Mouse (Mus musculus): ENCODE data around the gene Slc44a1. TPM values are rescaled to one million over a fixed set of nuclear protein-coding genes. Genes with fewer than 3 reads are reported as not detected.

Slc44a1 gene
- 8.9 and 10.6 TPM in 2 replicates for polyA plus RNA-seq (2015; fragmentation: Nextera tagmentation; extraction: Ambion mirVana)

DNA sequence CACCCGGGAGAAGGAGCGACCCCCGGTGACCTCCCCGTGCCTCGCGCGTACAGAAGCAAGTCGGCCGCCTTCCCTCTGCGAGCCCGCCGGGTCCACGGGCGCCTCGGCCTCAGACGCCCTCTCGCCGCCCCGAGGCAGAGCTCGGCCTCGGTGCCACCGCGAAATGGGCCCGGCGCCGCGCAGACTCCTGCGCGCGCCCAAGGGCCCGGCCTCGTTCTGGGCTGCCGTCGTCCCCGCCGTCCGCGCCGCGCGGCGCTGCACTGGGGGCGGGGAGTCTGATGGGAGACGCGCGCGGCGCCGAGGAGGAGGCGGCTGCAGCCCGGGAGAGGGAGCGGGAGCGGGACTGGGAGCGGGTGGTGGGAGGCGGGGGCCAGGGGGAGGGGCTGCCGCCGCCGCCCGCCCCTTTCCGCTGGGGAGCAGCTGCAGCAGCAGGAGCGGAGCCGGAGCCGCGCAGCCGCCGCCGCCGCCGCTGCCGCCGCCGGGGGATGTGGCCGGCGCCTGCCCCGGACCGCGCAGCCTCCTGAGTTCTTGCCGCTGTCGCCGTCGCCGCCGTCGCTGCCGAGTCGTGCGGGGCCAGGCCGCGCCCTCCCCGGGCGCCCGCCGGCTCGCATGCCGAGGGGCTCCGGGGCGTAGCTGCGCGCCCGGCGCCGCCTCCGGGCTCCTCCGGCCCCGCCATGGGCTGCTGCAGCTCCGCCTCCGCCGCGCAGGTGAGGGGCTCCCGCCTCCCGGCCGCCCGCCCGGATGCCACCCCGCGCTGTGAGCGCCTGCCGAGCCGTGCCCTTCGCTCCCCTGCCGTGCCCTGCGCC lies at the start of gene Slc44a1:
Slc44a1 (plus strand) TSS at position 404 of the 806 bp plus-strand sequence.
- under 1% methylated on average over 107 of the region's 122 CpGs for WGBS (ENCODE audit: insufficient replicate concordance)
- Histone ChIP-seq H3K27ac (peak within 1 kb of the TSS; percentile 77), H3K4me1 (replicated peaks) (peaks cover 43% of the 10 kb centered on the region), H3K27me3 (peaks cover 39% of the 10 kb centered on the region), H3K9ac (peak within 1 kb of the TSS; percentile 86), H3K36me3 (no peaks in the 10 kb centered on the region), H3K9me3 (replicated peaks) (no peaks in the 10 kb centered on the region), H3K4me2 (peak within 1 kb of the TSS; percentile 94), H3K4me3 (replicated peaks) (peak within 1 kb of the TSS; percentile 76)
- ATAC-seq (ENCODE audit: low read depth) (peak; percentile 92), DNase-seq (peak; percentile 60)

DNA sequence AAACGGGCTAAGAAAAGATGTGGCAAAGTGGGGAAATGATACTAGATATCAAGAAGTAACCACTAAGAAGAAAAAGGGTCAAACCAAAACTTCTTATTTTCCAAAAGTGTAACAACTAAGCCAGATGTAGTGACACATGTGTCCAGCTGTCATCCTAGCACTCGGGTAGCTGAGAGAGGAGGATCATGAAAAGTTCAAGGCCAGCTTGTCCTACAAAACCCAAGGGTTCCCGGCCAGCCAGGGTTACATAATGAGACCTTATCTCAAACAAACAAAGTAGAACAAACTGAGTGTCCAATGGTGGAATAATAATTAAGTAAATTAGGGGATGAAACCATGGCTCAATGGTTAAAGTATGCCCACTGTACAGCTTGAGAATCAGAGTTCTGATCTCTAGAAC lies 45.2 kb upstream of the Slc44a1 start:
- no peak overlapping the region for H3K4me2 ChIP-seq
- no peak overlapping the region for H3K9ac ChIP-seq
- H3K4me1 ChIP-seq (replicated peaks) = 0 out of 2 replicates have a peak, but pooled peaks cover 11% of the 10 kb centered on the region
- DNase-seq (no peak), ATAC-seq (ENCODE audit: low read depth) (peak; percentile 41)
- no peak overlapping the region for H3K4me3 ChIP-seq (replicated peaks)
- H3K36me3 ChIP-seq = no peaks in the 10 kb centered on the region
- H3K27me3 ChIP-seq = no peaks in the 10 kb centered on the region
- H3K27ac ChIP-seq = no peak overlapping the region; the same call in 1 of the 2 replicates
- WGBS (ENCODE audit: insufficient replicate concordance) = 48% methylated on average over 3 of the region's 3 CpGs
- H3K9me3 ChIP-seq (replicated peaks) = no peaks in the 10 kb centered on the region

DNA sequence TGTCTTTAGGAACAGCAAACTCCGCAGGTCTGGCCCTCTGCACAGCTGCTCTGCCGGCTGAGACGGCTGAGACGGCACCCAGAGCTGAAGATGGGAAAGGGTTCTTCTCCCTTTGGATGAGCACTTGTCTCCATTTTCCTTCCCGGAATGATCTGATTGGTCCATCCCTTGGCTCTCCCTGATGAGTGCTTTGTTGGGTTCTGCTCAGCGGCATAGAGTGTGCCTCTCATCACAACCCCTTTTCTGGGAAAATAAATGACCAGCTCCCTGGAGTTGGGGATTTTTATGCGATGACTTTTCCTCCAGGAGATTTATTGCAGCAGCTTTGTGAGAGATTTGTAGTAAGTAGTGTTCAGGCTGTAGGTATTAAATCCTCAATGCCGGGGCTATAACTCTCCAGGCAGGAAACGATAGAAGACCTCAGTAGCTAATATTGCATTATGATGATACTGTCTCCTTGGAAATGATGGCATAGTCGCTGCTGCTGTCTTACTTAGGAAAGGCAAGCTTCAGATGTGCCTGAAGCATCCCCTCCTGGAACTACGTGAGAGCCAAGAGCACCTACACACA lies 43.5 kb upstream of the Slc44a1 start:
- Histone ChIP-seq H3K9ac (no peak overlapping the region), H3K36me3 (no peaks in the 10 kb centered on the region), H3K4me2 (no peak overlapping the region), H3K4me3 (replicated peaks) (no peak overlapping the region), H3K4me1 (replicated peaks) (0 out of 2 replicates have a peak, but pooled peaks cover 11% of the 10 kb centered on the region), H3K9me3 (replicated peaks) (no peaks in the 10 kb centered on the region), H3K27ac (no peak overlapping the region), H3K27me3 (no peaks in the 10 kb centered on the region)
- DNase-seq = no peak
- 77% methylated on average over 11 of the region's 11 CpGs for WGBS (ENCODE audit: insufficient replicate concordance)
- ATAC-seq (ENCODE audit: low read depth) = no peak

- no peak overlapping the region for H3K4me2 ChIP-seq
- no peak overlapping the region for H3K27ac ChIP-seq
- H3K27me3 ChIP-seq = no peaks in the 10 kb centered on the region
- 0 out of 2 replicates have a peak, but pooled peaks cover 11% of the 10 kb centered on the region for H3K4me1 ChIP-seq (replicated peaks)
- ATAC-seq (ENCODE audit: low read depth) = no peak
- no peak for DNase-seq
- H3K4me3 ChIP-seq (replicated peaks) = no peak overlapping the region
- no peaks in the 10 kb centered on the region for H3K36me3 ChIP-seq
- no peak overlapping the region for H3K9ac ChIP-seq
- H3K9me3 ChIP-seq (replicated peaks) = no peaks in the 10 kb centered on the region
- WGBS (ENCODE audit: insufficient replicate concordance) = 51% methylated on average over 4 of the region's 4 CpGs
These were observed 42.7 kb upstream of the Slc44a1 start for GRCm38 (mm10) chr4:53397280-53398117.

DNA sequence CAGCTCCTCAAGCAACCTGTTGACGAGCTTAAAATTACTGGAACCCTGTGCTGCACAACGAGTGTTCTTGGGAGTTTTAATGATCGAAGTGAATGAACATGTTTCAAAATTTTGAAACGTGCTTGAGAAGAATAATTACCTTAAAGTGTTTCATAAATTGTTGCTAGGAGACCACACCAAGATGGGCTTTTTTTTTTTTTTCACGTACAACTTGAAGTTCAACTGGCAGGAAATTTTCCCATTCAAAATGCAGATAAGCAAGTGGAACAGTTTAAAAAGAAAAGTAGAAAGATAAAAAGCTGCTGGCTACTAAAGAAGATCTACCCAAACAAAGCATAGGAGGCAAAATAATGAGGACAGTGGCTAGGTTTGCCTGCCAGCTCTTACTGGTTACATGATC lies 41.7 kb upstream of the Slc44a1 start:
- no peak for ATAC-seq (ENCODE audit: low read depth)
- WGBS (ENCODE audit: insufficient replicate concordance) = 51% methylated on average over 5 of the region's 5 CpGs
- Histone ChIP-seq H3K4me1 (replicated peaks) (0 out of 2 replicates have a peak, but pooled peaks cover 11% of the 10 kb centered on the region), H3K4me3 (replicated peaks) (no peak overlapping the region), H3K9me3 (replicated peaks) (no peaks in the 10 kb centered on the region), H3K27me3 (no peaks in the 10 kb centered on the region), H3K4me2 (no peak overlapping the region), H3K9ac (no peak overlapping the region), H3K36me3 (no peaks in the 10 kb centered on the region), H3K27ac (no peak overlapping the region)
- DNase-seq = no peak

GRCm38 (mm10) chr4:53399428-53399827 lies 40.8 kb upstream of the Slc44a1 start:
- Histone ChIP-seq H3K9me3 (replicated peaks) (no peaks in the 10 kb centered on the region), H3K4me3 (replicated peaks) (no peak overlapping the region), H3K36me3 (no peaks in the 10 kb centered on the region), H3K27me3 (no peaks in the 10 kb centered on the region), H3K4me2 (no peak overlapping the region), H3K4me1 (replicated peaks) (0 out of 2 replicates have a peak, but pooled peaks cover 11% of the 10 kb centered on the region), H3K9ac (no peak overlapping the region), H3K27ac (no peak overlapping the region)
- ATAC-seq (ENCODE audit: low read depth) (no peak), DNase-seq (no peak)
- WGBS (ENCODE audit: insufficient replicate concordance) = 63% methylated on average over 1 of the region's 1 CpGs

GRCm38 (mm10) chr4:53403386-53403785 lies 36.8 kb upstream of the Slc44a1 start:
- 87% methylated on average over 12 of the region's 12 CpGs for WGBS (ENCODE audit: insufficient replicate concordance)

DNA sequence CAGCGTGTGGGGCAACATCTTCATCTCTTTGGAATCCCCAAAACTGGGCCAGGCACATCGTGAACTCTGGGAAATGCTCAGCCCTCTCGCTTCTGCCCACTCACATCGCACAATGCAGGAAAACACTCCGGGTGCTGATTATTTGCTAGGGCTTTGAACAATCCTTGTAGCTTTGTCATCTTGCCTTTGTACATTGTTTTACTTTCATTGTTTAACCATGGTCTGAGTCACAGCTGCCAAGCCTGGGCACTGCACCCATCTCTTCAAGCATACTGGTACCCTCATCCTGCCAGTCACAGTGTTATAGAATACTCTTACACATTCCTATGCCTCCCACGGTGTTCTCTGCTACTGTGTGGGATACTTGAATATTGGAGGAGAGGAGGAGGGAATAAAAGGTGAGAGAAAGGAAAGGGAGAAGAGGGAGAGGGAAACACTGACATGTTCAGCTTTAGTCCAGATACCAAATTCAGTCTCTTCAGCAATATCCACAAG lies 35.7 kb upstream of the Slc44a1 start:
- WGBS (ENCODE audit: insufficient replicate concordance) = 77% methylated on average over 6 of the region's 6 CpGs
- Histone ChIP-seq H3K36me3 (no peaks in the 10 kb centered on the region), H3K9me3 (replicated peaks) (no peaks in the 10 kb centered on the region), H3K4me1 (replicated peaks) (no peaks in the 10 kb centered on the region), H3K27me3 (no peaks in the 10 kb centered on the region), H3K27ac (no peak overlapping the region), H3K4me2 (no peak overlapping the region), H3K9ac (no peak overlapping the region), H3K4me3 (replicated peaks) (no peak overlapping the region)
- ATAC-seq (ENCODE audit: low read depth) = no peak
- DNase-seq = no peak

More at GRCm38 (mm10) chr4:53403386-53403785, 36.8 kb upstream of the Slc44a1 start:
- no peak for ATAC-seq (ENCODE audit: low read depth)
- DNase-seq = no peak
- no peak overlapping the region for H3K27ac ChIP-seq
- no peaks in the 10 kb centered on the region for H3K36me3 ChIP-seq
- no peak overlapping the region for H3K4me3 ChIP-seq (replicated peaks)
- no peaks in the 10 kb centered on the region for H3K27me3 ChIP-seq
- no peak overlapping the region for H3K4me2 ChIP-seq
- no peaks in the 10 kb centered on the region for H3K4me1 ChIP-seq (replicated peaks)
- no peak overlapping the region for H3K9ac ChIP-seq
- no peaks in the 10 kb centered on the region for H3K9me3 ChIP-seq (replicated peaks)

DNA sequence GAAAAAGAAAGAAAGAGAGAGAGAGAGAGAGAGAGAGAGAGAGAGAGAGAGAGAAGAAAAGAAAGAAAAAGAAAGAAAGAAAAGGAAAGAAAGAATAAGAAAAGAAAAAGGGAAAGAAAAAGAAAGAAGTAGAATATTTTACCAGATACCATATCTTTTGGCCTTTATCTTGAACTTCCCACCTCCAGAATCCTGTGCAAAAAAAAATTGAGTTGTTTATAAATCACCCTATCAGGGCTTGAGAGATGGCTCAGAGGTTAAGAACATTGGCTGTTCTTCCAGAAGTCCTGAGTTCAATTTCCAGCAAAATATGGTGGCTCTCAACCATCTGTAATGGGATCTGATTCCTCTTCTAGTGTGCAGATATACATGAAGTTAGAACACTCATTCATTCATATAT lies 33.3 kb upstream of the Slc44a1 start:
- H3K9me3 ChIP-seq (replicated peaks) = no peaks in the 10 kb centered on the region
- no peak overlapping the region for H3K9ac ChIP-seq
- H3K27ac ChIP-seq = no peak overlapping the region
- no peaks in the 10 kb centered on the region for H3K27me3 ChIP-seq
- H3K36me3 ChIP-seq = no peaks in the 10 kb centered on the region
- ATAC-seq (ENCODE audit: low read depth) (no peak), DNase-seq (no peak)
- no peak overlapping the region for H3K4me3 ChIP-seq (replicated peaks)
- no peak overlapping the region for H3K4me2 ChIP-seq
- no peaks in the 10 kb centered on the region for H3K4me1 ChIP-seq (replicated peaks)

- no peak for DNase-seq
- Histone ChIP-seq H3K4me3 (replicated peaks) (no peak overlapping the region), H3K4me2 (no peak overlapping the region), H3K4me1 (replicated peaks) (peaks cover 15% of the 10 kb centered on the region), H3K9me3 (replicated peaks) (no peaks in the 10 kb centered on the region), H3K27me3 (no peaks in the 10 kb centered on the region), H3K27ac (no peak overlapping the region), H3K9ac (no peak overlapping the region), H3K36me3 (no peaks in the 10 kb centered on the region)
- WGBS (ENCODE audit: insufficient replicate concordance) = 62% methylated on average over 8 of the region's 8 CpGs
- no peak for ATAC-seq (ENCODE audit: low read depth)
These were observed 31.4 kb upstream of the Slc44a1 start for GRCm38 (mm10) chr4:53408821-53409220.

DNA sequence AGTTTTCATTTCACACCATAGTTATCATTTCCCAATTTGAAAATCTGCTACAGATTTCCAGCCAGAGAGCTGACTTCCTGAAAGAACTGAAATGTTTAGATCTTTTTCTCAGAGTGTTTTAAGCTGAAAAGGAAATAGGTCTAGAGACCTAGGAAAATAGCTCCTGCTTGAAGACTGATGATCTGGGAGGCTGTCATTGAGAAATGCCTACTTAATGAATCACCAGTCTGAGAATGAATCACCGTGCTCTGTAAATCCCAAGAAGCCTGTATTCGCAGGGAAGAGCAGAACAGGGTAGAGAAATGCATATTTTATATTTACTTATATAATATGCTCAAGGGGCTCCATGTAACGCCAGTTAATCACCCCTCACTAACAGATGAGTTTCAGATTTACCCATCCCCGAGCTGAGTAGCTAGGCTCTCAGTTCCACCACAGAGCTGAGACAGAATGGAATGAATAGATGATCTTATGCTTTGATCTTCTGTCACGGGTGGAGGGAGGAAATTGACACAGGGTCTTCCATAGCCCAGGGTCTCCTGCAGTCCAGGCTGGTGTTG lies 30.6 kb upstream of the Slc44a1 start:
- Histone ChIP-seq H3K4me2 (no peak overlapping the region), H3K27ac (no peak overlapping the region), H3K36me3 (no peaks in the 10 kb centered on the region), H3K4me3 (replicated peaks) (no peak overlapping the region), H3K9me3 (replicated peaks) (no peaks in the 10 kb centered on the region), H3K27me3 (no peaks in the 10 kb centered on the region), H3K9ac (no peak overlapping the region), H3K4me1 (replicated peaks) (peaks cover 23% of the 10 kb centered on the region)
- no peak for DNase-seq
- no peak for ATAC-seq (ENCODE audit: low read depth)
- WGBS (ENCODE audit: insufficient replicate concordance) = 38% methylated on average over 5 of the region's 5 CpGs
